Mouse (Mus musculus) lung, adult 2 months (tissue): Measurements from ENCODE around the gene Med26.

Experiments
- CTCF ChIP-seq: fragments of 200-500 bp; IDR thresholded peaks from 2 replicates; pipeline ENCODE4 v1.5.1; 2011; ENCODE audit warnings: mild to moderate bottlenecking, low read length, control low read depth; ENCODE audit not compliant: insufficient read depth
- POLR2A ChIP-seq: fragments of 200-500 bp; IDR thresholded peaks from 2 replicates; pipeline ENCODE4 v1.6.1; 2011; ENCODE audit warnings: low read depth, mild to moderate bottlenecking, control low read depth, low read length, borderline replicate concordance; ENCODE audit errors: extremely low read depth

- TF ChIP-seq CTCF: no peak
- TF ChIP-seq POLR2A: no peak
Observed at GRCm38 (mm10) chr8:72589286-72589685, 41.2 kb upstream of the Med26 start.
